Mouse (Mus musculus) neural tube, embryonic 14.5 days (tissue): Measurements from ENCODE around the gene Trim71. TPM values are rescaled to one million over a fixed set of nuclear protein-coding genes. Genes with fewer than 3 reads are reported as not detected.

Experiments
- ATAC-seq: fragments of 200-750 bp; cut with Nextera tagmentation; 2 replicates; pipeline ENCODE4 v1.8.0; 2017; ENCODE audit warnings: low read depth, mild to moderate bottlenecking, moderate TSS enrichment, moderate library complexity
- H3K27ac ChIP-seq: fragments of 300-500 bp; sonication (generic); 2 replicates; pipeline ENCODE4 v1.5.1; 2014; ENCODE audit warnings: low read depth, mild to moderate bottlenecking, control low read depth, low read length, moderate library complexity, mixed read lengths
- H3K27me3 ChIP-seq: fragments of 300-500 bp; sonication (generic); 2 replicates; pipeline ENCODE4 v1.6.1; 2014; ENCODE audit warnings: low read length; ENCODE audit not compliant: control insufficient read depth, insufficient read depth
- H3K36me3 ChIP-seq: fragments of 300-500 bp; sonication (generic); 2 replicates; pipeline ENCODE4 v1.6.1; 2014; ENCODE audit warnings: low read length, mixed read lengths; ENCODE audit not compliant: control insufficient read depth, insufficient read depth
- H3K4me1 ChIP-seq: fragments of 300-500 bp; sonication (generic); 2 replicates; pipeline ENCODE4 v1.6.1; 2014; ENCODE audit warnings: low read length; ENCODE audit not compliant: control insufficient read depth, insufficient read depth
- H3K4me2 ChIP-seq: fragments of 300-500 bp; sonication (generic); 2 replicates; pipeline ENCODE4 v1.6.1; 2014; ENCODE audit warnings: mild to moderate bottlenecking, low read depth, low read length, control low read depth
- H3K4me3 ChIP-seq: fragments of 300-500 bp; sonication (generic); 2 replicates; pipeline ENCODE4 v1.5.1; 2014; ENCODE audit warnings: low read depth, low read length, control low read depth, mixed read lengths
- H3K9ac ChIP-seq: fragments of 300-500 bp; sonication (generic); replicated peaks from 2 replicates; pipeline ENCODE4 v1.6.1; 2014; ENCODE audit warnings: low read depth, mild to moderate bottlenecking, control low read depth, low read length, mixed read lengths
- H3K9me3 ChIP-seq: fragments of 300-500 bp; sonication (generic); 2 replicates; pipeline ENCODE4 v1.6.1; 2016; ENCODE audit warnings: low read length; ENCODE audit not compliant: control insufficient read depth
- WGBS: fragments of 180-500 bp; shearing (Covaris S2); extraction: QIAGEN DNeasy Blood & Tissue Kit; methylation state at CpG from one replicate; pipeline ENCODE4 v1.1.7; 2014; 5-methylcytosine and 5-hydroxymethylcytosine counted together
- polyA plus RNA-seq: library from polyadenylated mRNA; unstranded; fragments of >200 nt; fragmentation: Nextera tagmentation; extraction: Ambion mirVana; gene quantifications from 2 replicates; pipeline ENCODE4 v1.2.1, GENCODE M21; 2014

Gene Trim71
- polyA plus RNA-seq, 1 experiment from 2014 or later: 0.28 TPM

DNA sequence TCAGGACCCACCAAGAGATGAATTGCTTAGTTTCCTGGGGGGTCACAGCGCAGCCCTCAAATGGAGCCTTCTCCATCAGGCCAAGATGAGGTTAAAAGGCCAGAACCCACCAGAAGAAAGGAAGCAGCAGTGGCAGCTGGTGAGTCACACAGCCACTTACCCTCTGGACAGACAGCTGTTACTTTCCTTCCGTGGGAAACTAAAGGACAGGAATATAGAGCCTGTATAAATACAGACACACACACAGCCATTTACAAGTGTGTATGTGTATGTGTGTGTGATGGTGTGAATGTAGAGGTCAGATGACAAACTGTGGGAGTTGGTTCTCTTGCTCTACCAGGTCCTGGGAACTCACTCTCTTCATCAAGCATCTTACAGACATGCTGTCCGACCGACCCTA is 57.6 kb downstream of the Trim71 start:
- no peak for ATAC-seq
- no peak overlapping the region for H3K27ac ChIP-seq
- no peaks in the 10 kb centered on the region for H3K9me3 ChIP-seq
- 74% methylated on average over 4 of the region's 4 CpGs for WGBS
- no peaks in the 10 kb centered on the region for H3K4me1 ChIP-seq
- H3K9ac ChIP-seq: no peak overlapping the region
- no peaks in the 10 kb centered on the region for H3K36me3 ChIP-seq
- no peak overlapping the region for H3K4me2 ChIP-seq
- no peak overlapping the region for H3K4me3 ChIP-seq
- H3K27me3 ChIP-seq: no peaks in the 10 kb centered on the region

DNA sequence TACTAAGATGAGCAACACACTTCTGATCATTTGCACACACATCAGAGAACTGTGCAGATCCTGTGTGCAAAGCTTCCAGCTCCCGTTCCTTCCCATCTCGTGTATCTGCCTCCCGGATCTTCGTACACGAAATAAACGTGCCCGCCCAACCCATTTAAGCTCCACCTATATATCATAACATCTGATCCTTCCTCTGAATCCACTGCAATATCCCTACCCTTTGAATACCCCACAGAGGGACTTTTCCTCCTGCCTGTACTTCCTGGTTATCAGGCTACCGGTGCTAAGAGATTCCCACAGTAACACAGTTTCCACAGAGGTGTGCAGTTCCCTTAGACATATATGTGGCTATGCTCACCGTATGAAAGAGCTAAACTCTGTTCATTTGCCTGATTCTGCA is 59.4 kb downstream of the Trim71 start, which contains the start of gene Ccr4:
Ccr4 (minus strand) TSS at position 101 of the 400 bp plus-strand sequence.
- Histone ChIP-seq H3K9me3 (no peaks in the 10 kb centered on the region), H3K9ac (no peak within 1 kb of the TSS), H3K27me3 (no peaks in the 10 kb centered on the region), H3K4me2 (no peak within 1 kb of the TSS), H3K4me3 (no peak within 1 kb of the TSS), H3K36me3 (no peaks in the 10 kb centered on the region), H3K27ac (no peak within 1 kb of the TSS), H3K4me1 (no peaks in the 10 kb centered on the region)
- ATAC-seq: no peak
- 94% methylated on average over 9 of the region's 9 CpGs for WGBS

- Histone ChIP-seq H3K36me3 (no peaks in the 10 kb centered on the region), H3K4me1 (0 out of 2 replicates have a peak, but pooled peaks cover 3% of the 10 kb centered on the region), H3K9me3 (no peaks in the 10 kb centered on the region), H3K9ac (no peak overlapping the region), H3K27me3 (no peaks in the 10 kb centered on the region), H3K4me2 (no peak overlapping the region), H3K27ac (no peak overlapping the region), H3K4me3 (no peak overlapping the region)
- WGBS: 78% methylated on average over 15 of the region's 15 CpGs
- no peak for ATAC-seq
These were observed 61.3 kb downstream of the Trim71 start for GRCm38 (mm10) chr9:114502711-114503427.

GRCm38 (mm10) chr9:114501913-114502312 is 62.3 kb downstream of the Trim71 start:
- no peak overlapping the region for H3K4me2 ChIP-seq
- no peak for ATAC-seq
- H3K27me3 ChIP-seq: no peaks in the 10 kb centered on the region
- 98% methylated on average over 11 of the region's 11 CpGs for WGBS
- 0 out of 2 replicates have a peak, but pooled peaks cover 3% of the 10 kb centered on the region for H3K4me1 ChIP-seq
- no peaks in the 10 kb centered on the region for H3K36me3 ChIP-seq
- H3K9me3 ChIP-seq: no peaks in the 10 kb centered on the region
- H3K9ac ChIP-seq: no peak overlapping the region
- no peak overlapping the region for H3K4me3 ChIP-seq
- H3K27ac ChIP-seq: no peak overlapping the region

DNA sequence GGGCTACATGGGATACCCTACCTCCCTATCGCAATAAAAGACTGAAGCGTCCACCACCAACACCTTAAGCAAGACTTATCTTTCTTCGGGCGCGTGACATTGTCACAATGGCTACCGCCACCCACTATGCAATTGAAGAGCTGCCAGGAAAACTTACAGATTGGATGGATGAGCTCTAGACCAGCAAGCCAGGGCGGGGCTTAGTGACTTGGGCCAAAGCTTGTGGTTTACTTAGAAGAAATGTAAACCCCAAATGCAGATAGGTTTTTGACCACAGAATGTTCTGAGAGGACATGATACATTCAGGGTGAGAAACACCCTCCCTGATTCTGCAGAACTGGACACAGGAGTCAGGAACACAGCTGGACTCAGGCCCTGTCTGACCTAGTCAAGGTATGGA is 63.1 kb downstream of the Trim71 start:
- 96% methylated on average over 7 of the region's 7 CpGs for WGBS
- no peaks in the 10 kb centered on the region for H3K9me3 ChIP-seq
- no peak overlapping the region for H3K4me2 ChIP-seq
- H3K27me3 ChIP-seq: no peaks in the 10 kb centered on the region
- H3K27ac ChIP-seq: no peak overlapping the region
- H3K9ac ChIP-seq: no peak overlapping the region
- no peak overlapping the region for H3K4me3 ChIP-seq
- 0 out of 2 replicates have a peak, but pooled peaks cover 3% of the 10 kb centered on the region for H3K4me1 ChIP-seq
- no peaks in the 10 kb centered on the region for H3K36me3 ChIP-seq
- ATAC-seq: no peak

GRCm38 (mm10) chr9:114499783-114500515 is 64.2 kb downstream of the Trim71 start:
- no peaks in the 10 kb centered on the region for H3K9me3 ChIP-seq
- H3K4me3 ChIP-seq: no peak overlapping the region
- no peak overlapping the region for H3K9ac ChIP-seq
- no peaks in the 10 kb centered on the region for H3K36me3 ChIP-seq
- 24% methylated on average over 15 of the region's 15 CpGs for WGBS
- H3K27ac ChIP-seq: no peak overlapping the region
- no peak overlapping the region for H3K4me2 ChIP-seq
- no peaks in the 10 kb centered on the region for H3K27me3 ChIP-seq
- H3K4me1 ChIP-seq: 0 out of 2 replicates have a peak, but pooled peaks cover 3% of the 10 kb centered on the region
- peak; percentile 58; the same call in 1 of the 2 replicates for ATAC-seq

GRCm38 (mm10) chr9:114498218-114498617 is 66.0 kb downstream of the Trim71 start:
- H3K4me2 ChIP-seq: no peak overlapping the region
- no peak overlapping the region for H3K27ac ChIP-seq
- H3K9ac ChIP-seq: no peak overlapping the region
- WGBS: 9% methylated on average over 11 of the region's 11 CpGs
- H3K36me3 ChIP-seq: no peaks in the 10 kb centered on the region
- no peak for ATAC-seq
- no peak overlapping the region for H3K4me3 ChIP-seq
- H3K9me3 ChIP-seq: no peaks in the 10 kb centered on the region
- no peaks in the 10 kb centered on the region for H3K27me3 ChIP-seq
- H3K4me1 ChIP-seq: 0 out of 2 replicates have a peak, but pooled peaks cover 3% of the 10 kb centered on the region

DNA sequence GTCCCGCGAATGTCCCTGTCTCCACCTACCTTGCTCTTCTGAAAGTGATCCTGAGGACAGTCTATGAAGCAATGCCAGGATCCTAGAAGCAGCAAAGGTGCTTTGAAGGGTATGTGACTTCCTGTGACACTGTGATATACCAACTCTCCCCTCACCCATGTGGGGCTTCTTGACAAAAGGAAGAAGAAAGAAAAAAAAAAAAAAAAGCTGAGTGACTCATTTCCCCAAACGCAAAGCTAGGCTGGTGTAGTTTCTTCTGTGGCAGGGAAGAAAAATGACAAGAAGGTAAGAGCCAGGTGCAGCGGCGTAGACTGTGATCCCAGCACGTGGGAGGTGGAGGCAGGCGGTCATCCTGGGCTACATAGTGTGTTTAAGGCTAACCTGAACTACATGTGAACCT is 67.7 kb downstream of the Trim71 start:
- no peaks in the 10 kb centered on the region for H3K36me3 ChIP-seq
- no peak for ATAC-seq

More for the DNA sequence above, 67.7 kb downstream of the Trim71 start:
- Histone ChIP-seq H3K4me1 (0 out of 2 replicates have a peak, but pooled peaks cover 3% of the 10 kb centered on the region), H3K27ac (no peak overlapping the region), H3K27me3 (no peaks in the 10 kb centered on the region), H3K9ac (no peak overlapping the region), H3K4me3 (no peak overlapping the region), H3K4me2 (no peak overlapping the region), H3K9me3 (no peaks in the 10 kb centered on the region)
- 81% methylated on average over 7 of the region's 7 CpGs for WGBS
